Mouse (Mus musculus): Measurements from ENCODE around the gene Cenpu. TPM values are rescaled to one million over a fixed set of nuclear protein-coding genes. Genes with fewer than 3 reads are reported as not detected.

Cenpu gene
- polyA plus RNA-seq, 1 experiment from 2014 or later, result 27.4 TPM

- WGBS, result 98% methylated on average over 2 of the region's 2 CpGs
These were observed 36.8 kb downstream of the Cenpu start for GRCm38 (mm10) chr8:46588663-46589062.

GRCm38 (mm10) chr8:46593067-46593466, 41.2 kb downstream of the Cenpu start:
- Histone ChIP-seq H3K36me3 (replicated peaks) (no peaks in the 10 kb centered on the region), H3K4me1 (no peaks in the 10 kb centered on the region), H3K9me3 (no peaks in the 10 kb centered on the region), H3K4me3 (replicated peaks) (no peak overlapping the region), H3K9ac (no peak overlapping the region), H3K27ac (no peak overlapping the region), H3K4me2 (no peak overlapping the region), H3K27me3 (no peaks in the 10 kb centered on the region)
- no peak for ATAC-seq (ENCODE audit: low FRiP score)
- 85% methylated on average over 8 of the region's 8 CpGs for WGBS

More at GRCm38 (mm10) chr8:46588663-46589062, 36.8 kb downstream of the Cenpu start:
- ATAC-seq (ENCODE audit: low FRiP score), result no peak
- Histone ChIP-seq H3K27ac (no peak overlapping the region), H3K4me3 (replicated peaks) (no peak overlapping the region), H3K4me2 (no peak overlapping the region), H3K9ac (no peak overlapping the region), H3K4me1 (no peaks in the 10 kb centered on the region), H3K36me3 (replicated peaks) (no peaks in the 10 kb centered on the region), H3K9me3 (no peaks in the 10 kb centered on the region), H3K27me3 (no peaks in the 10 kb centered on the region)

DNA sequence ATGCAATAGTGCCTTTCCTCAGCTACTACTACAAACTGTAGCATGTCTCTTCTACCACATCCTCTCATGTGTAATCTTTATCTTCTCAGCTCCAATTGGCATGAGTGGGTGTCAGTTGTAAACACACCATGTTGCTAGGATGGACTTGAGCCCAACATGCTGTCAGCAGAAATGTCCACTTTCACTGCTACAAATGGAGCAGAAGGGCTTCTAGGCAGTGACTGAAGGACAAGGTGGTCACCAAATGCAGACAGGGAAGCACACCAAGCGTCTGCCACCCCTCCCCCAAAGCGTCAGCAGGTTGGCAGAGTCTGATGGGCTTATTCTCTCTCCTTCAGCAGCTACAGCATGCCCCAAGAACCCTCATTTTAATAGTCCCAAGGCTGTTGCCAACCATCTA, 41.9 kb downstream of the Cenpu start:
- no peaks in the 10 kb centered on the region for H3K4me1 ChIP-seq
- no peak overlapping the region for H3K27ac ChIP-seq
- H3K36me3 ChIP-seq (replicated peaks), result no peaks in the 10 kb centered on the region
- no peak for ATAC-seq (ENCODE audit: low FRiP score)
- H3K9me3 ChIP-seq, result no peaks in the 10 kb centered on the region
- H3K27me3 ChIP-seq, result no peaks in the 10 kb centered on the region
- H3K9ac ChIP-seq, result no peak overlapping the region
- no peak overlapping the region for H3K4me3 ChIP-seq (replicated peaks)
- WGBS, result 84% methylated on average over 2 of the region's 2 CpGs
- no peak overlapping the region for H3K4me2 ChIP-seq

- 89% methylated on average over 2 of the region's 2 CpGs for WGBS
- no peak overlapping the region for H3K4me3 ChIP-seq (replicated peaks)
These were observed 43.8 kb downstream of the Cenpu start for GRCm38 (mm10) chr8:46595593-46595992.

GRCm38 (mm10) chr8:46596530-46596929, 44.7 kb downstream of the Cenpu start:
- no peak overlapping the region for H3K9ac ChIP-seq
- ATAC-seq (ENCODE audit: low FRiP score), result no peak
- H3K4me3 ChIP-seq (replicated peaks), result no peak overlapping the region
- H3K36me3 ChIP-seq (replicated peaks), result no peaks in the 10 kb centered on the region
- H3K27me3 ChIP-seq, result no peaks in the 10 kb centered on the region
- 92% methylated on average over 2 of the region's 2 CpGs for WGBS
- H3K27ac ChIP-seq, result no peak overlapping the region
- no peak overlapping the region for H3K4me2 ChIP-seq
- H3K4me1 ChIP-seq, result no peaks in the 10 kb centered on the region
- no peaks in the 10 kb centered on the region for H3K9me3 ChIP-seq

More at GRCm38 (mm10) chr8:46595593-46595992, 43.8 kb downstream of the Cenpu start:
- no peak for ATAC-seq (ENCODE audit: low FRiP score)
- H3K36me3 ChIP-seq (replicated peaks), result no peaks in the 10 kb centered on the region
- H3K27me3 ChIP-seq, result no peaks in the 10 kb centered on the region
- H3K4me1 ChIP-seq, result no peaks in the 10 kb centered on the region
- H3K9me3 ChIP-seq, result no peaks in the 10 kb centered on the region
- H3K4me2 ChIP-seq, result no peak overlapping the region
- no peak overlapping the region for H3K27ac ChIP-seq
- H3K9ac ChIP-seq, result no peak overlapping the region

DNA sequence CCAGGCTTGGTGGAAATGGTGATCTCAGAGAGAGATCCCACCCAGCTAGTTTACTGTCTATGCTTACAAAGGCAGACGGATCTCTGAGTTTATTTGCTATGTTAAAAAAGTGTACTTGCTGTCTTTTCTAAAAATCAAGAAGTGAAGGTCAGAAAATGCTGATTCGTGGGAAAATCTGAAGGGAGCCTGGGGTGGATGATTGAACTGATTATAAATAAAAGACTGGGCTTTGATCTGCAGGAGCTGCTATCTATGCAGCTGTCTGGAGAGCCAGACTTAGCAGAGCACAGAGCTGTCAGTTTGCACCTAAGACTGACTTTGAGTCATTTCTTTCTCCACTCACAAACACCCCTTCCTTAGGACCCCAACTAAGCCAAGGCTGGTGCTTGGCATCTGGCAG, 45.6 kb downstream of the Cenpu start:
- H3K4me1 ChIP-seq, result no peaks in the 10 kb centered on the region
- 81% methylated on average over 2 of the region's 2 CpGs for WGBS

DNA sequence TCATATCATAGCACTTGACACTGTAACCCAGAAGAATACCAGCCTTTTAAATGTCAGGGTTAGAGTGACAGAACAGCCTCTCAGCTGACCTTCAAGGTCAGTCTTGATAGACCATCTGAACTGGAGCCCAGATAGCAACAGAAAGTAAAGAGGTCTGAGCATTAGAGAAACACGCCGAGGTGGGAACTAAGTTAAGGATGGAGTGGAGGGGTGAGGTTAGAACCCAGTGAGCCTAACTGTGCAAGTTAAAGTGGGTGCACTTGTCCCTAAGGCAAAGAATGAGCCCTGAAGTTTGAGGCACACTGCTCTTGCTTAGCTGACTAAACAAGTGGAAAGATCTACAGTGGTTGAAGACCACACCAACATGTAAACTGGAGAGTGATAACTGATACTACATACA, 46.3 kb downstream of the Cenpu start:
- no peaks in the 10 kb centered on the region for H3K27me3 ChIP-seq
- no peak overlapping the region for H3K27ac ChIP-seq
- no peak overlapping the region for H3K9ac ChIP-seq
- no peaks in the 10 kb centered on the region for H3K36me3 ChIP-seq (replicated peaks)
- no peak overlapping the region for H3K4me2 ChIP-seq
- ATAC-seq (ENCODE audit: low FRiP score), result no peak
- H3K4me1 ChIP-seq, result no peaks in the 10 kb centered on the region
- no peak overlapping the region for H3K4me3 ChIP-seq (replicated peaks)
- H3K9me3 ChIP-seq, result no peaks in the 10 kb centered on the region
- WGBS, result 87% methylated on average over 2 of the region's 2 CpGs

More for the DNA sequence above, 45.6 kb downstream of the Cenpu start:
- H3K27ac ChIP-seq, result no peak overlapping the region
- no peak overlapping the region for H3K4me3 ChIP-seq (replicated peaks)
- H3K36me3 ChIP-seq (replicated peaks), result no peaks in the 10 kb centered on the region
- no peak overlapping the region for H3K4me2 ChIP-seq
- H3K27me3 ChIP-seq, result no peaks in the 10 kb centered on the region
- no peaks in the 10 kb centered on the region for H3K9me3 ChIP-seq
- ATAC-seq (ENCODE audit: low FRiP score), result no peak
- no peak overlapping the region for H3K9ac ChIP-seq

DNA sequence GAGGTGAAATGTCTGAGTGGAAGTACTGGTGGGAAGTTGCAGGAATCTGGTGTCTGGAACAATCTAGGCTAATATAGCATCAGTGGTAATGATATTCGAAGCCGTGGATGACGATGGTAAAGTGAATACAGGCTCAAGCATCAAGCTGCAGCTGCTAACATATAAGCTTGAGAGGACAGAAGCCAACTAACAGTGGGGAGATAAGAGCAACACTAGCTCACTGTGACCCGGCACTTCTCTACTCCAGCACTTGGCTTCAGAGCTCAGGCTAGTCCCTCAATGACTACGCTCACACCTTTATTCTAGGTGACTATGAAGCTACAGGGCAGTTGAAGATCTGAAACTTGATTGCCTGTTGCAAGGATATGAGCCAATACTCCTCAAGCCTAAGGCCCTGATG, 46.9 kb downstream of the Cenpu start:
- H3K9me3 ChIP-seq, result no peaks in the 10 kb centered on the region
- no peaks in the 10 kb centered on the region for H3K4me1 ChIP-seq
- H3K4me2 ChIP-seq, result no peak overlapping the region
- 94% methylated on average over 5 of the region's 5 CpGs for WGBS
- no peak overlapping the region for H3K4me3 ChIP-seq (replicated peaks)
- H3K36me3 ChIP-seq (replicated peaks), result no peaks in the 10 kb centered on the region
- no peak overlapping the region for H3K27ac ChIP-seq
- ATAC-seq (ENCODE audit: low FRiP score), result no peak
- H3K9ac ChIP-seq, result no peak overlapping the region
- H3K27me3 ChIP-seq, result no peaks in the 10 kb centered on the region

GRCm38 (mm10) chr8:46599314-46599904, 47.6 kb downstream of the Cenpu start:
- Histone ChIP-seq H3K9ac (no peak overlapping the region), H3K9me3 (no peaks in the 10 kb centered on the region), H3K36me3 (replicated peaks) (no peaks in the 10 kb centered on the region), H3K4me2 (no peak overlapping the region), H3K4me3 (replicated peaks) (no peak overlapping the region), H3K4me1 (no peaks in the 10 kb centered on the region), H3K27me3 (no peaks in the 10 kb centered on the region), H3K27ac (no peak overlapping the region)
- ATAC-seq (ENCODE audit: low FRiP score), result no peak
- 93% methylated on average over 7 of the region's 7 CpGs for WGBS

GRCm38 (mm10) chr8:46600959-46601707, 49.3 kb downstream of the Cenpu start:
- no peak overlapping the region for H3K4me3 ChIP-seq (replicated peaks)
- no peaks in the 10 kb centered on the region for H3K9me3 ChIP-seq
- H3K4me1 ChIP-seq, result no peaks in the 10 kb centered on the region
- H3K9ac ChIP-seq, result no peak overlapping the region
- WGBS, result 77% methylated on average over 10 of the region's 10 CpGs
- no peaks in the 10 kb centered on the region for H3K36me3 ChIP-seq (replicated peaks)
- no peak for ATAC-seq (ENCODE audit: low FRiP score)
- no peak overlapping the region for H3K4me2 ChIP-seq
- H3K27me3 ChIP-seq, result no peaks in the 10 kb centered on the region
- H3K27ac ChIP-seq, result no peak overlapping the region

GRCm38 (mm10) chr8:46603587-46603986, 51.8 kb downstream of the Cenpu start:
- Histone ChIP-seq H3K9me3 (no peaks in the 10 kb centered on the region), H3K27me3 (no peaks in the 10 kb centered on the region), H3K9ac (no peak overlapping the region), H3K4me1 (no peaks in the 10 kb centered on the region), H3K4me2 (no peak overlapping the region), H3K4me3 (replicated peaks) (no peak overlapping the region), H3K36me3 (replicated peaks) (no peaks in the 10 kb centered on the region), H3K27ac (no peak overlapping the region)
- WGBS, result 87% methylated on average over 5 of the region's 5 CpGs
- ATAC-seq (ENCODE audit: low FRiP score), result no peak

- Histone ChIP-seq H3K4me1 (no peaks in the 10 kb centered on the region), H3K27ac (no peak overlapping the region), H3K27me3 (no peaks in the 10 kb centered on the region), H3K4me2 (no peak overlapping the region), H3K4me3 (replicated peaks) (no peak overlapping the region), H3K36me3 (replicated peaks) (0 out of 2 replicates have a peak, but pooled peaks cover 2% of the 10 kb centered on the region), H3K9me3 (no peaks in the 10 kb centered on the region), H3K9ac (no peak overlapping the region)
- no peak for ATAC-seq (ENCODE audit: low FRiP score)
- 90% methylated on average over 1 of the region's 1 CpGs for WGBS
These were observed 55.1 kb downstream of the Cenpu start for GRCm38 (mm10) chr8:46606930-46607329.

GRCm38 (mm10) chr8:46611557-46611956, 59.7 kb downstream of the Cenpu start:
- no peaks in the 10 kb centered on the region for H3K9me3 ChIP-seq
- 0 out of 2 replicates have a peak, but pooled peaks cover 2% of the 10 kb centered on the region for H3K36me3 ChIP-seq (replicated peaks)
- no peak overlapping the region for H3K4me3 ChIP-seq (replicated peaks)
- no peak overlapping the region for H3K9ac ChIP-seq
- 93% methylated on average over 8 of the region's 8 CpGs for WGBS
- ATAC-seq (ENCODE audit: low FRiP score), result no peak
- no peak overlapping the region for H3K4me2 ChIP-seq
- H3K27ac ChIP-seq, result no peak overlapping the region
- H3K4me1 ChIP-seq, result peaks cover 3% of the 10 kb centered on the region; the same call in 1 of the 2 replicates
- H3K27me3 ChIP-seq, result no peaks in the 10 kb centered on the region

Measured in forebrain, embryonic 12.5 days (tissue).